Mouse (Mus musculus) WW6 (cell line): Measurements from ENCODE around the gene Pla2g2f.

Experiments
- DNase-seq: peaks from one replicate; pipeline ENCODE4 v3.0.0-alpha.2; 2013; ENCODE audit warnings: low read depth, low spot score

Gene Pla2g2f

GRCm38 (mm10) chr4:138757416-138757815 is at the start of gene Pla2g2f:
TSS of gene Pla2g2f (minus strand) at chr4:138757626.
- DNase-seq: no peak

- no peak for DNase-seq
These were observed 49.6 kb upstream of the Pla2g2f start for GRCm38 (mm10) chr4:138806920-138807541.

- no peak for DNase-seq
These were observed 48.7 kb upstream of the Pla2g2f start for GRCm38 (mm10) chr4:138806160-138806559.

- no peak for DNase-seq
These were observed 47.8 kb upstream of the Pla2g2f start for GRCm38 (mm10) chr4:138805248-138805647.

- no peak for DNase-seq
These were observed 45.5 kb upstream of the Pla2g2f start for GRCm38 (mm10) chr4:138802917-138803316.

GRCm38 (mm10) chr4:138801631-138802030 is 44.2 kb upstream of the Pla2g2f start:
- DNase-seq: no peak

- DNase-seq: no peak
These were observed 42.8 kb upstream of the Pla2g2f start for GRCm38 (mm10) chr4:138800134-138800744.

GRCm38 (mm10) chr4:138797217-138797570 is 39.8 kb upstream of the Pla2g2f start:
- DNase-seq: no peak

GRCm38 (mm10) chr4:138796513-138797216 is 39.2 kb upstream of the Pla2g2f start:
- no peak for DNase-seq

- DNase-seq: peak; percentile 75
These were observed 36.9 kb upstream of the Pla2g2f start for GRCm38 (mm10) chr4:138794344-138794743.

- DNase-seq: no peak
These were observed 35.9 kb upstream of the Pla2g2f start for GRCm38 (mm10) chr4:138793276-138793675.

GRCm38 (mm10) chr4:138792599-138792998 is 35.2 kb upstream of the Pla2g2f start:
- DNase-seq: no peak

GRCm38 (mm10) chr4:138791452-138791851 is 34.0 kb upstream of the Pla2g2f start:
- no peak for DNase-seq

- no peak for DNase-seq
These were observed 31.0 kb upstream of the Pla2g2f start for GRCm38 (mm10) chr4:138788381-138788780.

GRCm38 (mm10) chr4:138786141-138786540 is 28.7 kb upstream of the Pla2g2f start:
- no peak for DNase-seq

- DNase-seq: no peak
These were observed 28.3 kb upstream of the Pla2g2f start for GRCm38 (mm10) chr4:138785721-138786120.

- no peak for DNase-seq
These were observed 24.7 kb upstream of the Pla2g2f start for GRCm38 (mm10) chr4:138782098-138782497.

GRCm38 (mm10) chr4:138780300-138780699 is 22.9 kb upstream of the Pla2g2f start:
- DNase-seq: no peak

- no peak for DNase-seq
These were observed 20.3 kb upstream of the Pla2g2f start for GRCm38 (mm10) chr4:138777417-138778407.

- no peak for DNase-seq
These were observed 18.0 kb upstream of the Pla2g2f start, which contains the start of gene Pla2g2d for GRCm38 (mm10) chr4:138775435-138775834. TSS of gene Pla2g2d (plus strand) at chr4:138775735.

GRCm38 (mm10) chr4:138772386-138772785 is 15.0 kb upstream of the Pla2g2f start:
- DNase-seq: no peak

GRCm38 (mm10) chr4:138771970-138772369 is 14.5 kb upstream of the Pla2g2f start:
- DNase-seq: no peak
